Mouse (Mus musculus) olfactory bulb, adult 2 months (tissue): ENCODE results near the gene Olfr1151.

Source experiments
- CTCF ChIP-seq: fragments of 200-500 bp; IDR thresholded peaks from 2 replicates; pipeline ENCODE4 v1.5.1; 2012; ENCODE audit warnings: low read depth, mild to moderate bottlenecking, low read length, moderate library complexity; ENCODE audit not compliant: insufficient read depth
- POLR2A ChIP-seq: fragments of 200-500 bp; IDR thresholded peaks from 2 replicates; pipeline ENCODE4 v1.6.1; 2012; ENCODE audit warnings: mild to moderate bottlenecking, low read depth, low read length, moderate library complexity; ENCODE audit not compliant: insufficient read depth

- TF ChIP-seq CTCF: no peak
- no peak for TF ChIP-seq POLR2A
Observed at GRCm38 (mm10) chr2:87855562-87855961, at the start of gene Olfr1151.
